Comparison of ENCODE assay signal across 16 mouse cellular contexts in the genomic region with DNA sequence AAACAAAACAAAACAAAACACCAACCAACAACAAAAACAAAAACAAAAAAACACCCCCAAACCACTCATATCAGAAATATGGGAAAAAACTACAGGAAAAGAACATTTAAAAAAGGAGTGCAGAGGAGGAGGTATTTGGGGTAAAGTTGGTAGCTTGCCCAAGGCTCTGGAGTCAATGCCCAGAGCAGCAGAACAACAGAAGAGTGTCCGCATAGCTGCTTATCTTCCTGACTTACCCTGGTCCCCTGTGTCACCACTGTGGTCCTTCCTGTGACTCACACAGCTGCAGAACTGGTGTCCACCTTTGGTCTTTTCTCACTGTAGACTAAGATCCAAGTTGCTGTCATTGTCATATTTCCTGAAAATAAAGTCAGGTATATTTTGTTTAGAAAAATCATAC.
"Had no signal": no experiment of that assay in that cellular context is flagged by ENCODE, and none has a peak within 500 bp of the region (broad histone marks: within the 10 kb centered on the region; RNA-seq: fewer than 3 reads in every experiment).

No protein-coding gene starts in this region.

- H3K27me3 ChIP-seq: limb, embryonic 12.5 days; liver, embryonic 13.5 days; lung, embryonic 15.5 days; neural tube, embryonic 15.5 days had no signal

- ATAC-seq: liver, postnatal 0 days had no signal

- H3K9ac ChIP-seq: limb, embryonic 12.5 days; liver, embryonic 13.5 days; liver, postnatal 0 days; lung, embryonic 15.5 days; neural tube, embryonic 15.5 days had no signal

- H3K4me3 ChIP-seq: layer of hippocampus, adult 2 months; limb, embryonic 12.5 days; liver, embryonic 13.5 days; lung, embryonic 15.5 days; myocyte; neural tube, embryonic 15.5 days had no signal

- H3K9me3 ChIP-seq: limb, embryonic 12.5 days; liver, embryonic 13.5 days; lung, embryonic 15.5 days; neural tube, embryonic 15.5 days had no signal

- H3K27ac ChIP-seq: kidney, postnatal 0 days; limb, embryonic 12.5 days; liver, embryonic 13.5 days; lung, embryonic 15.5 days; macrophage; neural tube, embryonic 15.5 days had no signal

- H3K4me2 ChIP-seq: limb, embryonic 12.5 days; liver, embryonic 13.5 days; lung, embryonic 15.5 days; neural tube, embryonic 15.5 days had no signal

- DNase-seq: kidney, postnatal 4 days; liver; liver, embryonic 13.5 days; liver, postnatal 0 days; lung, postnatal 14 days; midbrain, embryonic 14.5 days; right cerebral cortex, adult 18-20 months; right cerebral cortex, postnatal 25 days; thymus, postnatal 4 days had no signal

- H3K36me3 ChIP-seq: limb, embryonic 12.5 days; liver, embryonic 13.5 days; lung, embryonic 15.5 days; neural tube, embryonic 15.5 days had no signal
